Mouse (Mus musculus): Measurements from ENCODE around the gene Neurl4. TPM values are rescaled to one million over a fixed set of nuclear protein-coding genes. Genes with fewer than 3 reads are reported as not detected.
"Not testable (repeated sequence)": the region's sequence is repeated elsewhere in the genome, so short reads cannot be mapped to it uniquely, and the experiment has no call there.

The Neurl4 gene
- polyA plus RNA-seq, 1 experiment from 2014 or later: 13.8 TPM

- H3K9ac ChIP-seq: no peak overlapping the region
- WGBS: 87% methylated on average over 4 of the region's 4 CpGs
Measured at GRCm38 (mm10) chr11:69929712-69930111, 28.8 kb downstream of the Neurl4 start.

GRCm38 (mm10) chr11:69930176-69930575 lies 29.3 kb downstream of the Neurl4 start:
- not testable (repeated sequence) for H3K4me3 ChIP-seq; H3K4me1 ChIP-seq (replicated peaks); H3K27me3 ChIP-seq; ATAC-seq (ENCODE audit: low read depth); H3K4me2 ChIP-seq; H3K27ac ChIP-seq (replicated peaks); H3K9me3 ChIP-seq; H3K36me3 ChIP-seq; H3K9ac ChIP-seq
- WGBS: 86% methylated on average over 8 of the region's 8 CpGs

More at GRCm38 (mm10) chr11:69929712-69930111, 28.8 kb downstream of the Neurl4 start:
- peaks cover 3% of the 10 kb centered on the region; the same call in 1 of the 2 replicates for H3K4me1 ChIP-seq (replicated peaks)
- H3K27ac ChIP-seq (replicated peaks): no peak overlapping the region
- no peak overlapping the region for H3K4me2 ChIP-seq
- peaks cover 5% of the 10 kb centered on the region for H3K27me3 ChIP-seq
- H3K36me3 ChIP-seq: no peaks in the 10 kb centered on the region
- H3K9me3 ChIP-seq: no peaks in the 10 kb centered on the region
- no peak for ATAC-seq (ENCODE audit: low read depth)
- no peak overlapping the region for H3K4me3 ChIP-seq

- WGBS: 73% methylated on average over 3 of the region's 3 CpGs
- Histone ChIP-seq H3K27me3 (peaks cover 12% of the 10 kb centered on the region), H3K9me3 (no peaks in the 10 kb centered on the region), H3K9ac (no peak overlapping the region), H3K4me1 (replicated peaks) (peaks cover 10% of the 10 kb centered on the region), H3K27ac (replicated peaks) (no peak overlapping the region), H3K4me3 (no peak overlapping the region), H3K4me2 (no peak overlapping the region), H3K36me3 (no peaks in the 10 kb centered on the region)
- no peak for ATAC-seq (ENCODE audit: low read depth)
Measured at GRCm38 (mm10) chr11:69930967-69931537, 30.2 kb downstream of the Neurl4 start.

GRCm38 (mm10) chr11:69931769-69932168 lies 30.9 kb downstream of the Neurl4 start:
- no peak for ATAC-seq (ENCODE audit: low read depth)
- Histone ChIP-seq H3K4me2 (no peak overlapping the region), H3K27me3 (peaks cover 19% of the 10 kb centered on the region), H3K9ac (no peak overlapping the region), H3K4me1 (replicated peaks) (peaks cover 17% of the 10 kb centered on the region), H3K9me3 (no peaks in the 10 kb centered on the region), H3K4me3 (no peak overlapping the region), H3K36me3 (no peaks in the 10 kb centered on the region), H3K27ac (replicated peaks) (no peak overlapping the region)
- 76% methylated on average over 8 of the region's 8 CpGs for WGBS

- peaks cover 24% of the 10 kb centered on the region for H3K27me3 ChIP-seq
- WGBS: 37% methylated on average over 3 of the region's 3 CpGs
- H3K4me2 ChIP-seq: no peak overlapping the region
- peaks cover 22% of the 10 kb centered on the region for H3K4me1 ChIP-seq (replicated peaks)
- H3K4me3 ChIP-seq: no peak overlapping the region
- no peak for ATAC-seq (ENCODE audit: low read depth)
- H3K9ac ChIP-seq: no peak overlapping the region
- no peaks in the 10 kb centered on the region for H3K36me3 ChIP-seq
- no peak overlapping the region for H3K27ac ChIP-seq (replicated peaks)
- no peaks in the 10 kb centered on the region for H3K9me3 ChIP-seq
Measured at GRCm38 (mm10) chr11:69932254-69932653, 31.4 kb downstream of the Neurl4 start.

- Histone ChIP-seq H3K9ac (no peak overlapping the region), H3K27me3 (peaks cover 32% of the 10 kb centered on the region), H3K9me3 (no peaks in the 10 kb centered on the region), H3K36me3 (no peaks in the 10 kb centered on the region), H3K4me3 (no peak overlapping the region), H3K27ac (replicated peaks) (no peak overlapping the region), H3K4me1 (replicated peaks) (peaks cover 23% of the 10 kb centered on the region), H3K4me2 (no peak overlapping the region)
- WGBS: 76% methylated on average over 4 of the region's 4 CpGs
- ATAC-seq (ENCODE audit: low read depth): no peak
Measured at GRCm38 (mm10) chr11:69933066-69933465, 32.2 kb downstream of the Neurl4 start.

GRCm38 (mm10) chr11:69934169-69934568 lies 33.3 kb downstream of the Neurl4 start:
- Histone ChIP-seq H3K4me2 (peak overlapping the region; percentile 99), H3K27me3 (peaks cover 43% of the 10 kb centered on the region), H3K9me3 (no peaks in the 10 kb centered on the region), H3K27ac (replicated peaks) (no peak overlapping the region), H3K36me3 (no peaks in the 10 kb centered on the region), H3K9ac (peak overlapping the region; percentile 22; the same call in 1 of the 2 replicates), H3K4me3 (peak overlapping the region; percentile 55; the same call in 1 of the 2 replicates), H3K4me1 (replicated peaks) (peaks cover 23% of the 10 kb centered on the region)
- ATAC-seq (ENCODE audit: low read depth): no peak
- under 1% methylated on average over 18 of the region's 18 CpGs for WGBS

- WGBS: 19% methylated on average over 6 of the region's 6 CpGs
- Histone ChIP-seq H3K4me2 (peak overlapping the region; percentile 99), H3K4me1 (replicated peaks) (peaks cover 23% of the 10 kb centered on the region), H3K27ac (replicated peaks) (no peak overlapping the region), H3K36me3 (no peaks in the 10 kb centered on the region), H3K9me3 (no peaks in the 10 kb centered on the region), H3K4me3 (peak overlapping the region; percentile 55), H3K9ac (peak overlapping the region; percentile 22; the same call in 1 of the 2 replicates), H3K27me3 (peaks cover 48% of the 10 kb centered on the region)
- no peak for ATAC-seq (ENCODE audit: low read depth)
Measured at GRCm38 (mm10) chr11:69934681-69935080, 33.8 kb downstream of the Neurl4 start.

- H3K27ac ChIP-seq (replicated peaks): no peak within 1 kb of the TSS
- peaks cover 50% of the 10 kb centered on the region for H3K27me3 ChIP-seq
- H3K36me3 ChIP-seq: no peaks in the 10 kb centered on the region
- ATAC-seq (ENCODE audit: low read depth): peak; percentile 87
- H3K9me3 ChIP-seq: no peaks in the 10 kb centered on the region
- peak within 1 kb of the TSS; percentile 99 for H3K4me2 ChIP-seq
- H3K4me1 ChIP-seq (replicated peaks): peaks cover 23% of the 10 kb centered on the region
- peak within 1 kb of the TSS; percentile 55 for H3K4me3 ChIP-seq
- H3K9ac ChIP-seq: peak within 1 kb of the TSS; percentile 74
- WGBS: 1% methylated on average over 62 of the region's 62 CpGs
Measured at GRCm38 (mm10) chr11:69935137-69935879, 34.4 kb downstream of the Neurl4 start, which contains the start of gene Ybx2. TSS of gene Ybx2 (plus strand) at chr11:69935796.

GRCm38 (mm10) chr11:69936156-69936555 lies 35.3 kb downstream of the Neurl4 start:
- peaks cover 26% of the 10 kb centered on the region for H3K4me1 ChIP-seq (replicated peaks)
- H3K9me3 ChIP-seq: no peaks in the 10 kb centered on the region
- peak overlapping the region; percentile 99 for H3K4me2 ChIP-seq
- WGBS: 1% methylated on average over 29 of the region's 30 CpGs
- H3K27me3 ChIP-seq: peaks cover 50% of the 10 kb centered on the region
- ATAC-seq (ENCODE audit: low read depth): peak; percentile 34
- peak overlapping the region; percentile 55 for H3K4me3 ChIP-seq
- H3K36me3 ChIP-seq: no peaks in the 10 kb centered on the region
- H3K27ac ChIP-seq (replicated peaks): no peak overlapping the region
- H3K9ac ChIP-seq: peak overlapping the region; percentile 74

- Histone ChIP-seq H3K4me1 (replicated peaks) (peaks cover 26% of the 10 kb centered on the region), H3K9me3 (no peaks in the 10 kb centered on the region), H3K4me3 (peak overlapping the region; percentile 55), H3K27ac (replicated peaks) (no peak overlapping the region), H3K27me3 (peaks cover 50% of the 10 kb centered on the region), H3K9ac (no peak overlapping the region), H3K36me3 (no peaks in the 10 kb centered on the region), H3K4me2 (peak overlapping the region; percentile 99)
- no peak for ATAC-seq (ENCODE audit: low read depth)
- 43% methylated on average over 9 of the region's 9 CpGs for WGBS
Measured at GRCm38 (mm10) chr11:69936714-69937347, 36.0 kb downstream of the Neurl4 start.

- Histone ChIP-seq H3K27ac (replicated peaks) (no peak overlapping the region), H3K9me3 (no peaks in the 10 kb centered on the region), H3K4me1 (replicated peaks) (peaks cover 26% of the 10 kb centered on the region), H3K4me3 (no peak overlapping the region), H3K4me2 (no peak overlapping the region), H3K27me3 (peaks cover 50% of the 10 kb centered on the region), H3K36me3 (no peaks in the 10 kb centered on the region), H3K9ac (no peak overlapping the region)
- 53% methylated on average over 4 of the region's 4 CpGs for WGBS
- ATAC-seq (ENCODE audit: low read depth): no peak
Measured at GRCm38 (mm10) chr11:69937385-69937784, 36.5 kb downstream of the Neurl4 start.

Data from neural tube, embryonic 13.5 days (tissue).